Comparison of ENCODE assay signal across 24 mouse cellular contexts in the genomic region with DNA sequence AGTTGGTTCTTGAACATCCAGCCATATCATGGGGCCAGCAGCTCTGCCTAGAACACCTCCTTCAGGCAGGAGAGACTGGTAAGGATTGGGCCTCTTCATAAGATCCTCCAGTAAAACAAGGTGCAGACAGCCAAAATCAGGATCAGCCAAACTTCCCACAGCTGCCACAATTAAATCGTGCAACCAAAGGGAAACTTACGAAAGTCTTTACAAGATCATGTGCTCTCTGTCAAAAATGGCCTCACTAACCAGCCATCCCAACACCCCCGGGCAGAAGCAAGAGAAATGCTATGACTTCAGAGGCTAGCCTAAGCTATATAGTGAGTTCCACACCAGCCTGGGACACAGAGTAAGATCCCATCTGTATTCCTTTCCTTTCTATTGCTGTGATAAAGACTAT. TPM values are rescaled to one million over a fixed set of nuclear protein-coding genes. Genes with fewer than 3 reads are reported as not detected.
"Had no signal": no experiment of that assay in that cellular context is flagged by ENCODE, and none has a peak within 500 bp of the region (broad histone marks: within the 10 kb centered on the region; RNA-seq: fewer than 3 reads in every experiment).

No protein-coding gene starts in this region.

- H3K4me3 ChIP-seq: midbrain, embryonic 10.5 days; midbrain, embryonic 12.5 days; myocyte; neural tube, embryonic 13.5 days; neural tube, embryonic 15.5 days had no signal

- H3K9ac ChIP-seq: liver, embryonic 14.5 days; lung, embryonic 14.5 days; midbrain, embryonic 12.5 days; neural tube, embryonic 13.5 days; neural tube, embryonic 15.5 days had no signal

- H3K27ac ChIP-seq: liver, embryonic 14.5 days; midbrain, embryonic 10.5 days; midbrain, embryonic 12.5 days; neural tube, embryonic 13.5 days; neural tube, embryonic 15.5 days had no signal

- H3K4me1 ChIP-seq: midbrain, embryonic 10.5 days; midbrain, embryonic 12.5 days; neural tube, embryonic 13.5 days; neural tube, embryonic 15.5 days had no signal

- H3K27me3 ChIP-seq: midbrain, embryonic 12.5 days; neural tube, embryonic 13.5 days; neural tube, embryonic 15.5 days had no signal

- DNase-seq: lung, adult 18-20 months; lung, embryonic 14.5 days; lung, postnatal 10 days; lung, postnatal 4 days; midbrain, embryonic 14.5 days; retina, postnatal 1 day; right cerebral cortex, adult 18-20 months; right cerebral cortex, postnatal 25 days; right cerebral cortex, postnatal 4 days; spleen, adult 18-20 months; thymus, adult 2 months; thymus, postnatal 25 days; thymus, postnatal 4 days had no signal

- ATAC-seq: midbrain, embryonic 16.5 days had no signal

- H3K9me3 ChIP-seq: midbrain, embryonic 10.5 days; midbrain, embryonic 12.5 days; neural tube, embryonic 13.5 days; neural tube, embryonic 15.5 days had no signal

- H3K4me2 ChIP-seq: lung, embryonic 14.5 days; midbrain, embryonic 12.5 days; neural tube, embryonic 13.5 days; neural tube, embryonic 15.5 days had no signal

- H3K36me3 ChIP-seq: midbrain, embryonic 10.5 days; midbrain, embryonic 12.5 days; neural tube, embryonic 13.5 days; neural tube, embryonic 15.5 days had no signal

RNA-seq across cellular contexts. Expression of a gene that starts 35.9 kb away (rescaled TPM):
- total RNA-seq: megakaryocyte-erythroid progenitor cell, adult 5-6 weeks had no signal
- polyA plus RNA-seq: liver, embryonic 14.5 days; liver, embryonic 16.5 days; myocyte; neural tube, embryonic 11.5 days; neural tube, embryonic 13.5 days; small intestine, adult 2 months had no signal
